Mouse (Mus musculus) testis, adult 2 months (tissue): Measurements from ENCODE around the gene Actr1a.

Experiments used
- CTCF ChIP-seq: fragments of 200-500 bp; IDR thresholded peaks from 2 replicates; pipeline ENCODE4 v1.5.1; 2012; ENCODE audit warnings: low read depth, mild to moderate bottlenecking, inconsistent platforms, low read length, moderate library complexity; ENCODE audit not compliant: control insufficient read depth, insufficient read depth, insufficient replicate concordance
- POLR2A ChIP-seq: fragments of 200-500 bp; IDR thresholded peaks from 2 replicates; pipeline ENCODE4 v1.6.1; 2012; ENCODE audit warnings: low read depth, mild to moderate bottlenecking, inconsistent platforms, low read length, moderate library complexity; ENCODE audit not compliant: control insufficient read depth

DNA sequence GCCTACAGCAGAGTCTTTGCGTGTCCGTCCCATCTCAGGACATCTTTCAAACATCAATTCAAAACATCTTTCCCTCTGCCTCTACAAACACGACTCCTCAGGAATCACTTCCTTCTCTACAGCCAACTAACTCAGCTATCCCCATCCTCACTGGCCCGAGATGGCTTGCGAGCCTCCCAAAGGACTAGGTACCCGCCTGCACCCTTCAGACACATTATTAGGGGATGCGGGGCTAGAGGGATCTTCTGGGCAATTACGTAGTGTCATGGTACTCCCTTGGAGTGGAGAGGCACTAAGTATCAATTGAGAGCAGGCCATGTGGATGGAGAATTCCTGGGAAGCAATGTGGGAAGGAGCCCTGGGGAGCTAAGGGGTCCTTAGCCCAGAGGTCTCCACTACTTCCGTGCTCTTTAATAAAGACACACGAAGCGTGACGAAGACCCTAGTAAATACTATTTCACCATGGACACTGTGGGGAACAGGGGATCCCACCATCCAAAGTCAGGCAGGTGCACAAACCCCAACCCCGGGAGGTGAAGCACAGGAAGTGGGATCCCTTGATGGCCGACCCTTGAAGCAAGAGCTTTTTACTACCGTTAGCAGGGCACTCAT, 57.7 kb downstream of the Actr1a start:
- TF ChIP-seq CTCF (no peak), POLR2A (no peak)
